Mouse (Mus musculus) MEL (cell line): ENCODE results near the gene 1600012H06Rik. TPM values are rescaled to one million over a fixed set of nuclear protein-coding genes. Genes with fewer than 3 reads are reported as not detected.
A peak's percentile ranks its signal among the peaks of the same experiment; 100 is the strongest.

Experiments
- DNase-seq: peaks from one replicate; pipeline ENCODE4 v3.0.0; 2011; ENCODE audit warnings: low read depth, low spot score
- H3K27ac ChIP-seq: 2 replicates; pipeline ENCODE4 v1.5.1; 2012; ENCODE audit warnings: low read depth, mild to moderate bottlenecking, control low read depth, low read length, moderate library complexity; ENCODE audit not compliant: control insufficient read depth
- H3K27me3 ChIP-seq, 2 experiments: fragments of 150-350 bp in 1 of 2; sonication (generic) in 1 of 2; 2 replicates each; pipeline ENCODE4 v1.6.1; 2012; ENCODE audit warnings: low read length in 2 of 2, mild to moderate bottlenecking in 2 of 2, improper control_type of control experiment in 1 of 2, moderate library complexity in 1 of 2; ENCODE audit not compliant: insufficient read depth in 2 of 2, control insufficient read depth in 1 of 2
- H3K36me3 ChIP-seq, 2 experiments: 2 replicates each; pipeline ENCODE4 v1.6.1; 2012 to 2014; ENCODE audit warnings: low read length in 2 of 2, improper control_type of control experiment in 1 of 2, inconsistent platforms in 1 of 2, mild to moderate bottlenecking in 1 of 2; ENCODE audit not compliant: insufficient read depth in 2 of 2, control insufficient read depth in 1 of 2
- H3K4me1 ChIP-seq, 2 experiments: fragments of 150-350 bp in 1 of 2; sonication (generic) in 1 of 2; 2 replicates each; pipeline ENCODE4 v1.6.1; 2012; ENCODE audit warnings: low read length in 2 of 2, improper control_type of control experiment in 1 of 2, mild to moderate bottlenecking in 1 of 2; ENCODE audit not compliant: insufficient read depth in 2 of 2, control insufficient read depth in 1 of 2
- H3K4me3 ChIP-seq, 2 experiments: fragments of 150-350 bp in 1 of 2; sonication (generic) in 1 of 2; 2 replicates each; pipeline ENCODE4 v1.5.1; 2012; ENCODE audit warnings: low read depth in 2 of 2, low read length in 2 of 2, mild to moderate bottlenecking in 2 of 2, moderate library complexity in 2 of 2, control low read depth in 1 of 2, improper control_type of control experiment in 1 of 2; ENCODE audit not compliant: control insufficient read depth in 1 of 2, insufficient read depth in 1 of 2
- H3K79me2 ChIP-seq: 2 replicates; pipeline ENCODE4 v1.6.1; 2012; ENCODE audit warnings: mild to moderate bottlenecking, low read length, moderate library complexity; ENCODE audit not compliant: control insufficient read depth, poor library complexity, insufficient read depth
- H3K9ac ChIP-seq: 2 replicates; pipeline ENCODE4 v1.6.1; 2012; ENCODE audit warnings: low read depth, mild to moderate bottlenecking, control low read depth, low read length, moderate library complexity; ENCODE audit not compliant: control insufficient read depth, poor library complexity, severe bottlenecking
- H3K9me3 ChIP-seq: fragments of 150-350 bp; sonication (generic); replicated peaks from 2 replicates; pipeline ENCODE4 v1.6.1; 2012; ENCODE audit warnings: mild to moderate bottlenecking, low read length, improper control_type of control experiment, moderate library complexity; ENCODE audit not compliant: insufficient read depth
- CHD1 ChIP-seq: IDR thresholded peaks from 2 replicates; pipeline ENCODE4 v1.6.1; 2012; ENCODE audit warnings: low read depth, mild to moderate bottlenecking, inconsistent platforms, low read length, improper control_type of control experiment
- CTCF ChIP-seq, 3 experiments: IDR thresholded peaks in 2 of 3; conservative IDR thresholded peaks in 1 of 3; 2 replicates each; pipeline ENCODE4 v1.5.1; 2011 to 2012; ENCODE audit warnings: low read length in 3 of 3, low read depth in 2 of 3, mild to moderate bottlenecking in 2 of 3, improper control_type of control experiment in 1 of 3, inconsistent platforms in 1 of 3, mixed read lengths in 1 of 3, moderate library complexity in 1 of 3; ENCODE audit not compliant: control insufficient read depth in 1 of 3, insufficient read depth in 1 of 3, poor library complexity in 1 of 3, severe bottlenecking in 1 of 3
- GABPA ChIP-seq: IDR thresholded peaks from 2 replicates; pipeline ENCODE4 v1.6.1; 2012; ENCODE audit warnings: low read depth, mild to moderate bottlenecking, inconsistent platforms, low read length, improper control_type of control experiment, moderate library complexity
- MAFK ChIP-seq: IDR thresholded peaks from 2 replicates; pipeline ENCODE4 v1.6.1; 2011; ENCODE audit warnings: low read depth, mild to moderate bottlenecking, low read length, improper control_type of control experiment, borderline replicate concordance
- MAX ChIP-seq: IDR thresholded peaks from 2 replicates; pipeline ENCODE4 v1.6.1; 2011; ENCODE audit warnings: low read length, improper control_type of control experiment
- MAZ ChIP-seq: IDR thresholded peaks from 2 replicates; pipeline ENCODE4 v1.6.1; 2012; ENCODE audit warnings: low read depth, mild to moderate bottlenecking, inconsistent platforms, low read length, improper control_type of control experiment
- MEF2A ChIP-seq: IDR thresholded peaks from 2 replicates; pipeline ENCODE4 v1.6.1; 2014; ENCODE audit warnings: low read depth, mild to moderate bottlenecking, inconsistent platforms, low read length, improper control_type of control experiment; ENCODE audit not compliant: poor library complexity, insufficient replicate concordance, severe bottlenecking; ENCODE audit errors: extremely low read depth
- NELFE ChIP-seq: IDR thresholded peaks from 2 replicates; pipeline ENCODE4 v1.6.1; 2011; ENCODE audit warnings: low read depth, low read length, improper control_type of control experiment
- POLR2AphosphoS2 ChIP-seq: IDR thresholded peaks from 2 replicates; pipeline ENCODE4 v1.6.1; 2011; ENCODE audit warnings: low read length, improper control_type of control experiment
- POLR2AphosphoS5 ChIP-seq: IDR thresholded peaks from 2 replicates; pipeline ENCODE4 v1.6.1; 2012; ENCODE audit warnings: low read depth, borderline replicate concordance, mild to moderate bottlenecking, inconsistent platforms, low read length, moderate library complexity, mixed read lengths
- RAD21 ChIP-seq: IDR thresholded peaks from 2 replicates; pipeline ENCODE4 v1.6.1; 2011; ENCODE audit warnings: mild to moderate bottlenecking, low read depth, low read length, improper control_type of control experiment
- SMC3 ChIP-seq: IDR thresholded peaks from 2 replicates; pipeline ENCODE4 v1.6.1; 2011; ENCODE audit warnings: low read depth, low read length, improper control_type of control experiment
- TCF12 ChIP-seq: IDR thresholded peaks from 2 replicates; pipeline ENCODE4 v1.6.1; 2014; ENCODE audit warnings: low read depth, mild to moderate bottlenecking, inconsistent platforms, low read length, improper control_type of control experiment, moderate library complexity
- UBTF ChIP-seq: IDR thresholded peaks from 2 replicates; pipeline ENCODE4 v1.6.1; 2012; ENCODE audit warnings: low read depth, mild to moderate bottlenecking, inconsistent platforms, low read length, improper control_type of control experiment, moderate library complexity, borderline replicate concordance; ENCODE audit not compliant: insufficient read depth
- USF1 ChIP-seq: IDR thresholded peaks from 2 replicates; pipeline ENCODE4 v1.6.1; 2014; ENCODE audit warnings: low read depth, mild to moderate bottlenecking, inconsistent platforms, low read length, improper control_type of control experiment, moderate library complexity
- USF2 ChIP-seq, 2 experiments: IDR thresholded peaks; 2 replicates each; pipeline ENCODE4 v1.6.1; 2011 to 2012; ENCODE audit warnings: improper control_type of control experiment in 2 of 2, low read length in 2 of 2, borderline replicate concordance in 1 of 2, inconsistent platforms in 1 of 2, low read depth in 1 of 2, mild to moderate bottlenecking in 1 of 2; ENCODE audit not compliant: insufficient read depth in 1 of 2
- ZKSCAN1 ChIP-seq: IDR thresholded peaks from 2 replicates; pipeline ENCODE4 v1.6.1; 2012; ENCODE audit warnings: low read depth, mild to moderate bottlenecking, inconsistent platforms, low read length, improper control_type of control experiment, moderate library complexity
- polyA plus RNA-seq, 2 experiments: library from polyadenylated mRNA; stranded (reverse) in 1 of 2; unstranded in 1 of 2; fragments of >175 nt in 1 of 2; fragments of >200 nt in 1 of 2; gene quantifications; 2 replicates each; pipeline versions ENCODE4 v1.2.1 to v1.2.4; 2012; ENCODE audit warnings: low replicate concordance in 2 of 2, low read depth in 1 of 2; ENCODE audit not compliant: insufficient read length in 2 of 2, insufficient read depth in 1 of 2, missing spikeins in 1 of 2
- total RNA-seq: library from RNA; depleted of rRNA; stranded (reverse); fragments of 300-350 nt; gene quantifications from 2 replicates; pipeline ENCODE4 v1.2.3, GENCODE M21; 2012

The 1600012H06Rik gene
- total and polyA plus RNA-seq, 3 experiments: 5.0 to 6.5 TPM; not detected in 1

GRCm38 (mm10) chr17:14927644-14928218 lies 15.3 kb upstream of the 1600012H06Rik start:
- Histone ChIP-seq H3K4me1 (no peaks in the 10 kb centered on the region; a peak in 2 of 4 replicates), H3K9me3 (no peaks in the 10 kb centered on the region), H3K9ac (no peak overlapping the region), H3K36me3 (no peaks in the 10 kb centered on the region), H3K27me3 (peaks cover 2 to 5% of the 10 kb centered on the region in 2 experiments; a peak in 3 of 4 replicates), H3K27ac (no peak overlapping the region), H3K4me3 (no peak overlapping the region), H3K79me2 (no peaks in the 10 kb centered on the region)
- no peak for TF ChIP-seq MAX
- TF ChIP-seq RAD21: no peak
- no peak for TF ChIP-seq MAZ
- no peak for TF ChIP-seq CHD1
- TF ChIP-seq USF1: no peak
- DNase-seq: no peak

- TF ChIP-seq ZKSCAN1: no peak
- no peak for TF ChIP-seq CHD1
- no peak for TF ChIP-seq GABPA
- TF ChIP-seq MEF2A: no peak
- no peak for DNase-seq
- Histone ChIP-seq H3K4me1 (no peaks in the 10 kb centered on the region; a peak in 2 of 4 replicates), H3K4me3 (no peak overlapping the region), H3K9me3 (no peaks in the 10 kb centered on the region), H3K79me2 (no peaks in the 10 kb centered on the region), H3K27me3 (peaks cover 2 to 3% of the 10 kb centered on the region in 2 experiments; a peak in 3 of 4 replicates), H3K27ac (no peak overlapping the region), H3K9ac (no peak overlapping the region), H3K36me3 (no peaks in the 10 kb centered on the region)
Measured at GRCm38 (mm10) chr17:14928631-14929030, 14.4 kb upstream of the 1600012H06Rik start.

GRCm38 (mm10) chr17:14930697-14931096 lies 12.3 kb upstream of the 1600012H06Rik start:
- H3K27me3 ChIP-seq: peaks cover 0 to 2% of the 10 kb centered on the region in 2 experiments; a peak in 1 of 4 replicates
- no peaks in the 10 kb centered on the region for H3K9me3 ChIP-seq
- H3K79me2 ChIP-seq: no peaks in the 10 kb centered on the region
- H3K27ac ChIP-seq: no peak overlapping the region
- no peaks in the 10 kb centered on the region for H3K36me3 ChIP-seq
- no peaks in the 10 kb centered on the region; a peak in 2 of 4 replicates for H3K4me1 ChIP-seq
- DNase-seq: peak; percentile 28
- H3K4me3 ChIP-seq: no peak overlapping the region
- TF ChIP-seq CHD1 (no peak), UBTF (no peak), SMC3 (no peak), CTCF (IDR thresholded peaks at IDR 0.05 in 2 of 3, conservative IDR thresholded peaks at IDR 0.05 in 1 of 3; ENCODE audit: control insufficient read depth in 1 of 3, insufficient read depth in 1 of 3, low read depth in 2 of 3, low read length in 3 of 3, poor library complexity in 1 of 3, severe bottlenecking in 1 of 3) (no peak), USF2 (IDR thresholded peaks at IDR 0.05; ENCODE audit: borderline replicate concordance in 1 of 2, insufficient read depth in 1 of 2, low read depth in 1 of 2, low read length in 2 of 2) (no peak), MAFK (no peak), NELFE (no peak), TCF12 (no peak), POLR2AphosphoS2 (no peak), USF1 (no peak), MEF2A (no peak), POLR2AphosphoS5 (no peak)
- no peak overlapping the region for H3K9ac ChIP-seq
